Mouse (Mus musculus) C2C12 (cell line): Measurements from ENCODE around the gene Slc36a3. TPM values are rescaled to one million over a fixed set of nuclear protein-coding genes. Genes with fewer than 3 reads are reported as not detected.

ENCODE experiments used
- H3K27me3 ChIP-seq: one replicate; pipeline ENCODE4 v1.6.1; 2011; ENCODE audit not compliant: control insufficient read depth, insufficient read depth, insufficient read length
- H3K36me3 ChIP-seq: one replicate; pipeline ENCODE4 v1.6.1; 2011; ENCODE audit not compliant: control insufficient read depth, insufficient read depth
- H3K4me3 ChIP-seq: one replicate; pipeline ENCODE4 v1.5.1; 2011; ENCODE audit warnings: mild to moderate bottlenecking, control low read depth; ENCODE audit not compliant: poor library complexity, insufficient read depth, severe bottlenecking
- H3K79me2 ChIP-seq: one replicate; pipeline ENCODE4 v1.6.1; 2011; ENCODE audit not compliant: control insufficient read depth, insufficient read depth
- H3K79me3 ChIP-seq: one replicate; pipeline ENCODE4 v1.6.1; 2011; ENCODE audit warnings: low read depth, control low read depth
- H3ac ChIP-seq: one replicate; pipeline ENCODE3; 2011; ENCODE audit warnings: low read depth; ENCODE audit not compliant: control insufficient read depth, insufficient read length
- CEBPB ChIP-seq: IDR thresholded peaks from one replicate; pipeline ENCODE4 v1.6.1; 2011; ENCODE audit warnings: low read depth, mild to moderate bottlenecking, control low read depth, moderate library complexity
- CTCF ChIP-seq: IDR thresholded peaks from one replicate; pipeline ENCODE4 v1.5.1; 2011; ENCODE audit not compliant: control insufficient read depth, insufficient read depth, insufficient read length
- FOSL1 ChIP-seq: IDR thresholded peaks from one replicate; pipeline ENCODE4 v1.8.0; 2011; ENCODE audit warnings: mild to moderate bottlenecking, low read length; ENCODE audit not compliant: poor library complexity, insufficient read depth, severe bottlenecking
- MAX ChIP-seq: IDR thresholded peaks from one replicate; pipeline ENCODE4 v1.6.1; 2011; ENCODE audit warnings: mild to moderate bottlenecking, control low read depth
- MYOD1 ChIP-seq: IDR thresholded peaks from one replicate; pipeline ENCODE4 v1.6.1; 2011; ENCODE audit warnings: low read depth; ENCODE audit not compliant: control insufficient read depth, insufficient read length
- MYOG ChIP-seq: IDR thresholded peaks from one replicate; pipeline ENCODE4 v1.6.1; 2011; ENCODE audit not compliant: control insufficient read depth, insufficient read length; ENCODE audit errors: extremely low read depth
- USF1 ChIP-seq: IDR thresholded peaks from one replicate; pipeline ENCODE4 v1.6.1; 2011; ENCODE audit warnings: low read depth, mild to moderate bottlenecking, control low read depth, moderate library complexity
- polyA plus RNA-seq: library from polyadenylated mRNA; unstranded; fragments of >200 nt; fragmentation: generic; extraction: Trizol; gene quantifications from one replicate; pipeline ENCODE4 v1.2.1, GENCODE M21; 2012; ENCODE audit warnings: missing spikeins

Slc36a3 gene
- polyA plus RNA-seq, 1 experiment, result 0.01 TPM

GRCm38 (mm10) chr11:55131946-55132345 lies 19.6 kb downstream of the Slc36a3 start:
- Histone ChIP-seq H3ac (no peak overlapping the region), H3K79me3 (no peaks in the 10 kb centered on the region), H3K79me2 (no peaks in the 10 kb centered on the region), H3K36me3 (no peaks in the 10 kb centered on the region), H3K4me3 (no peak overlapping the region), H3K27me3 (no peaks in the 10 kb centered on the region)
- no peak for TF ChIP-seq MAX
- TF ChIP-seq MYOG, result no peak
- no peak for TF ChIP-seq USF1
- TF ChIP-seq CEBPB, result no peak
- TF ChIP-seq FOSL1, result no peak
- no peak for TF ChIP-seq CTCF
- no peak for TF ChIP-seq MYOD1

GRCm38 (mm10) chr11:55131077-55131742 lies 20.3 kb downstream of the Slc36a3 start:
- no peaks in the 10 kb centered on the region for H3K36me3 ChIP-seq
- H3K27me3 ChIP-seq, result no peaks in the 10 kb centered on the region
- H3ac ChIP-seq, result no peak overlapping the region
- H3K4me3 ChIP-seq, result no peak overlapping the region
- TF ChIP-seq MAX (no peak), CEBPB (no peak), MYOD1 (no peak), USF1 (no peak), FOSL1 (no peak), CTCF (no peak)
- H3K79me2 ChIP-seq, result no peaks in the 10 kb centered on the region
- H3K79me3 ChIP-seq, result no peaks in the 10 kb centered on the region

- Histone ChIP-seq H3K79me3 (no peaks in the 10 kb centered on the region), H3K4me3 (no peak overlapping the region), H3K27me3 (no peaks in the 10 kb centered on the region), H3K36me3 (no peaks in the 10 kb centered on the region), H3ac (no peak overlapping the region), H3K79me2 (no peaks in the 10 kb centered on the region)
- TF ChIP-seq USF1 (no peak), MYOG (no peak), MAX (no peak), CEBPB (no peak), MYOD1 (no peak), FOSL1 (no peak), CTCF (no peak)
Measured at GRCm38 (mm10) chr11:55128411-55128810, 23.1 kb downstream of the Slc36a3 start.

GRCm38 (mm10) chr11:55127937-55128336 lies 23.6 kb downstream of the Slc36a3 start:
- Histone ChIP-seq H3K36me3 (no peaks in the 10 kb centered on the region), H3K4me3 (no peak overlapping the region), H3K79me2 (no peaks in the 10 kb centered on the region), H3K79me3 (no peaks in the 10 kb centered on the region), H3ac (no peak overlapping the region), H3K27me3 (no peaks in the 10 kb centered on the region)
- TF ChIP-seq USF1, result no peak
- no peak for TF ChIP-seq MYOG
- TF ChIP-seq CTCF, result no peak
- TF ChIP-seq MYOD1, result no peak
- TF ChIP-seq FOSL1, result no peak
- TF ChIP-seq CEBPB, result no peak
- no peak for TF ChIP-seq MAX

GRCm38 (mm10) chr11:55126663-55127062 lies 24.8 kb downstream of the Slc36a3 start:
- H3ac ChIP-seq, result no peak overlapping the region
- no peaks in the 10 kb centered on the region for H3K79me3 ChIP-seq
- H3K36me3 ChIP-seq, result no peaks in the 10 kb centered on the region
- no peak for TF ChIP-seq MYOG
- no peak for TF ChIP-seq USF1
- TF ChIP-seq MYOD1, result no peak
- no peak for TF ChIP-seq FOSL1
- TF ChIP-seq CEBPB, result no peak
- TF ChIP-seq CTCF, result no peak
- TF ChIP-seq MAX, result no peak
- H3K79me2 ChIP-seq, result no peaks in the 10 kb centered on the region
- no peak overlapping the region for H3K4me3 ChIP-seq
- H3K27me3 ChIP-seq, result no peaks in the 10 kb centered on the region

- H3K36me3 ChIP-seq, result no peaks in the 10 kb centered on the region
- TF ChIP-seq CTCF (no peak), USF1 (no peak), CEBPB (no peak), MYOG (no peak), MYOD1 (no peak), MAX (no peak), FOSL1 (no peak)
Measured at GRCm38 (mm10) chr11:55121430-55121829, 30.1 kb downstream of the Slc36a3 start.

More at GRCm38 (mm10) chr11:55121430-55121829, 30.1 kb downstream of the Slc36a3 start:
- no peaks in the 10 kb centered on the region for H3K79me3 ChIP-seq
- no peaks in the 10 kb centered on the region for H3K27me3 ChIP-seq
- no peaks in the 10 kb centered on the region for H3K79me2 ChIP-seq
- H3K4me3 ChIP-seq, result no peak overlapping the region
- no peak overlapping the region for H3ac ChIP-seq
